Mouse (Mus musculus) left cerebral cortex, postnatal 4 days (tissue): ENCODE measurements around the gene Armcx1. TPM values are rescaled to one million over a fixed set of nuclear protein-coding genes. Genes with fewer than 3 reads are reported as not detected.
"Not testable (repeated sequence)": the region's sequence is repeated elsewhere in the genome, so short reads cannot be mapped to it uniquely, and the experiment has no call there.

ENCODE experiments used
- DNase-seq: peaks from one replicate; pipeline ENCODE4 v3.0.0-alpha.2; 2022
- intact Hi-C: fragments of 180-260 bp; cut with DNase I; formaldehyde crosslinking; loops from one replicate; pipeline ENCODE4 v1.15.1; 2025
- microRNA-seq: library from miRNA; unstranded; fragments of <30 nt; microRNA quantifications from one replicate; pipeline ENCODE4 v1.2.0, GENCODE M21; 2022
- total RNA-seq, 2 experiments: library from RNA; stranded (reverse); gene quantifications; 2 replicates each; pipeline ENCODE4 v1.2.3; 2021

The Armcx1 gene
- total RNA-seq, 2 experiments from 2014 or later: 55.2 to 61.3 TPM

GRCm38 (mm10) chrX:134756434-134757292, 38.9 kb downstream of the Armcx1 start, which contains the start of gene Armcx3:
Gene Armcx3 (plus strand): TSS chrX:134756595.
- DNase-seq: peak; percentile 57
- intact Hi-C loops: loop anchor here (5.0 kb wide), 1 partner anchor 51 kb away; the partner anchor contains the start of gene Armcx2

- intact Hi-C loops: loop anchor here (5.0 kb wide), 1 partner anchor 50 kb away; the partner anchor contains the start of gene Armcx2
- peak; percentile 12 for DNase-seq
Observed at GRCm38 (mm10) chrX:134757293-134757995, 39.7 kb downstream of the Armcx1 start.

- DNase-seq, intact Hi-C loops: not testable (repeated sequence)
Observed at GRCm38 (mm10) chrX:134763428-134764198, 45.9 kb downstream of the Armcx1 start.

Small RNAs within 50 kb of the gene (microRNA-seq; reads per million reads assigned to microRNA genes)
- gene Mir7093: 1.8 reads per million

Other genes with a start within 250 kb of the Armcx1 start
- not detected for gene Taf7l, start 241.5 kb upstream of the Armcx1 start, total RNA-seq
- gene Timm8a1, start 176.1 kb upstream of the Armcx1 start, total RNA-seq: 10 to 100 TPM; 17.4 to 22.7 TPM
- gene Btk, start 134.4 kb upstream of the Armcx1 start, total RNA-seq: under 1 TPM; 0.40 to 0.89 TPM
- gene Rpl36a, start 132.3 kb upstream of the Armcx1 start, total RNA-seq: 100 to 1,000 TPM; 215 to 223 TPM
- gene Gla, start 116.8 kb upstream of the Armcx1 start, total RNA-seq: 1 to 10 TPM; 5.6 to 6.7 TPM
- 100 to 1,000 TPM; 111 to 112 TPM for gene Hnrnph2, start 116.8 kb upstream of the Armcx1 start, total RNA-seq
- 10 to 100 TPM; 56.9 to 60.0 TPM for gene Armcx4, start 31.4 kb upstream of the Armcx1 start, total RNA-seq
- gene Armcx6, start 33.5 kb downstream of the Armcx1 start, total RNA-seq: 10 to 100 TPM; 25.8 to 30.4 TPM
- gene Armcx3, start 38.6 kb downstream of the Armcx1 start, total RNA-seq: 10 to 100 TPM; 74.9 to 83.4 TPM
- 100 to 1,000 TPM; 112 to 115 TPM for gene Armcx2, start 91.3 kb downstream of the Armcx1 start, total RNA-seq
- gene Nxf2, start 246.8 kb downstream of the Armcx1 start, total RNA-seq: under 1 TPM; 0.14 to 0.20 TPM